Mouse (Mus musculus): ENCODE data around the gene Zdhhc3. TPM values are rescaled to one million over a fixed set of nuclear protein-coding genes. Genes with fewer than 3 reads are reported as not detected.

Zdhhc3 gene
- polyA plus RNA-seq (2012; ENCODE audit: low replicate concordance), result 46.5 and 76.1 TPM in 2 replicates

DNA sequence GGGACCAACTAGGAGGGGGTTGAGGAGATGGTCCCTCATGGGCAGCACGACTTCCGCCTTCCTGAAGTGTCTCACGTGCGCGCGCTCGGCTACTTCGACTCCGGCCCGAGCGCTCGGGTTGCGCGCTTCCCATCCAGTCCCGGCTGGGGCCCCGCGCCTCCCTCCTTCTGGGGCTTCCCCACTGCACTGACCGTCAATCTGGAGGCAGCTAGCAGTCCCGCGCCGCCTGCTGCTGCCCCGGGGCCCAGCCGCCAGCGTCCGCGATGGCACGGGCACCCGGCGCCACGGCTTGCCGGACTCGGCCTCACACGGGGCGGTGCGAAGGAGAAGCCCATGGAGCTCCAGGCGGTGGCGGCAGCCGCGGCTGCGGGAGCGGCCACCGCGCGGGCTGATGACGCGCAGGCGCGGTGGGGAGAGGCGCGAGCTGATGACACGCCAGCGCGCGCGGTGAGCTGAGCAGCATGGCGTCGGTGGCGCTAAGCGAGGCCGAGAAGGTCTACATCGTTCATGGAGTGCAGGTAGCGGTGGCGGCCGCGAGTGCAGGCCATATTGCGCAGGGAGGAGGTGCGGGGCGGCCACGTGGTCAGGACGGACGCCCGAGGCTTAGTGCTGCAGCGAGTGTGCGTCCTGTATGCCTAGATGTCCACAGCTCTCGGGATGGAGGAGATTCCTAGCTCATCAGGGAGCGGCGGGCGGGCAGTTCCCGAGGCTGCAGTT, at the start of gene Zdhhc3, which contains the start of gene Exosc7:
TSS of gene Zdhhc3 (minus strand) at position 401 of the 717 bp plus-strand sequence.
TSS of gene Exosc7 (plus strand) at position 411 of the 717 bp plus-strand sequence.

DNA sequence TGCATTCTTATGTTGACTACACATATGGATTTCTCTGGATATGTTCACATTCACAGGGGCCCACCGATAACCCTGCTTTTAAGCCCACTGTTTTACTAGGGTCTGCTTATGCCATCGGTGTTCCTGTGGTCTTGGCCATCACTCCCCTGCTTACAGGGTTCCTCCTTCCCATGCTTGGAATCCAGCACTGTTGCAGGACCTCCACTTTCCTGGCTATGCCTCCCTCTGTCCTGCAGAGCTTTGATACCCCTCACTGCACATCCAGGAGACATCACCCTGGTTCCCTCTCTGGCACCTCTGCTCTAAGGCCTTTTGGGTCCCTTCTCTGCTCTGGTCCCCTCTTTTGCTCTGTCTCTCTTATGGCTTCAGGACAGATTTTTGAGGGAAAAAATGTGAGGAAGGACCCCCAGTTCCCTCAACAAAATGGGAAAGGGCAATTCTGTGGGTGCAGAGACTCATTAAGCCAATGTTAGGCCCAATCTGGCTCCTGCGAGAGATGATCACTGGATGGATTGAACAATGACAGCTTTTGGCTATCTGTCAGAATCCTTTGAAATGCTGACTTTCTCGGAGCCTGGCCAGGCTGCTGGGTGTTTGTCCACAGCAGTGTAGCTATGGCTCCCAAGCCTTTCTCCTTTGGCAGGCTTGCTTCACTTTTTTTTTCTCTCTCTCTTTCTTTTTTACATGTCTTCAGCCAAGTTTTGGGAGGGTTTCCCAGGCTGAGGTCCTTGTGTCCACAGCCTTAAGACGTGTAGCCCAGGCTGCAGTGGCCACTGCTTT, 37.4 kb upstream of the Zdhhc3 start, which contains the start of gene Clec3b:
TSS of gene Clec3b (plus strand) at position 706 of the 780 bp plus-strand sequence.

DNA sequence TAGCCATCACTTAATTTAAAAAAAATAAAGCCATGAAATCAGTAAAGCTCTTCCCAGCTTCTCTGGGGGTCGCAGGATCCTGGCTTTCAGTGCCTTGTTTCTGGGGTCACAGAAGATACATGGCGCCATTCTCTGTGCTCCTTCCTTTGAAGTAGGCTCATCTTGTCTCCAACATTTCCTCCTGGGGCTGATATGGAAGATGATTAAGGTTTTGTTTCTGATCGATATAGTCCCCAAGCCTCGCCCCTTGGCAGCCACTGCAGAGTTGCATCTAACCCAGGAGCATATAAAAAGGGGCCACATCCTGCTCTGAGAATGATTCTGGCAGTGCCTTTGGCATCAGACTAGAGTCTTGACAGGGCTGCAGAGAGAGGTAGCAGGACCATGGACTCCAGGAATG, 78.6 kb downstream of the Zdhhc3 start, which contains the start of gene Tgm4:
TSS of gene Tgm4 (plus strand) at position 301 of the 400 bp plus-strand sequence.

DNA sequence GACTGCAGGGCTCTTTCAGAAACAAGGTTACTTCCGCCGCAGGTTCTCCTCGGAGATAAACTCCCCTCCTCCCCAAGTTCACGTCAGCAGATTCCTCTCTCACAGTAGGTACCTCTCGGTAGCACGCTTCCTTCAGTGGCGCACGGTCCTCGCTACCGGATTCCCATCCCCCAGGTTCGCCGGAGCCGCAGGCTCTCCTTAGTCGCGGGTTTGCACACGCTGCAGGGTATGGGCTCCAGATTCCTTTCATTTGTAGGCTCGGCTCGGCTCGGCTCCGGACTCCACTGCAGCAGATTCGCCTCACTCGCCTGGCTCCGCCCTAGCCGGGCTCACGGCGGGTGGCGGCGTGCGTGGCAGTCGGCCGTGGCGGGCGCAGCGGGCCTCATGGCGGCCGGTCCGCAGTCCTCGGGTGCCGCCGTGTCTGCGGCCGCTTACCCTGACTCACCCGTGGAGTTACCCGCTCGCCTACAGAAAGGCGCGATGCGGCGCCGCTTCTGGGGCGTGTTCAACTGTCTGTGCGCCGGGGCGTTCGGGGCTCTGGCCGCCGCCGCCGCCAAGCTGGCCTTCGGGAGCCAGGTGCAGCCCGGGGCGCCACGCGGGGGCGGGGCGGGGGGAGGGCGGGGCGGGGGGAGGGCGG, 91.9 kb downstream of the Zdhhc3 start, which contains the start of gene Tmem42:
TSS of gene Tmem42 (plus strand) at position 332 of the 637 bp plus-strand sequence.

Other genes starting within 250 kb of the Zdhhc3 start
- gene Zfp445, start 247.2 kb downstream of the Zdhhc3 start, polyA plus RNA-seq (2012; ENCODE audit: low replicate concordance), result 5.5 and 7.0 TPM in 2 replicates
- 2.8 and 5.5 TPM in 2 replicates for gene Zkscan7, start 227.5 kb downstream of the Zdhhc3 start, polyA plus RNA-seq (2012; ENCODE audit: low replicate concordance)
- 0.09 and 0.20 TPM in 2 replicates for gene Zfp105, start 190.1 kb downstream of the Zdhhc3 start, polyA plus RNA-seq (2012; ENCODE audit: low replicate concordance)
- 2.7 and 6.0 TPM in 2 replicates for gene 1110059G10Rik, start 162.2 kb downstream of the Zdhhc3 start, polyA plus RNA-seq (2012; ENCODE audit: low replicate concordance)
- 0.46 and 4.5 TPM in 2 replicates for gene Kif15, start 162.2 kb downstream of the Zdhhc3 start, polyA plus RNA-seq (2012; ENCODE audit: low replicate concordance)
- 4.3 and 10.5 TPM in 2 replicates for gene Tmem42, start 91.9 kb downstream of the Zdhhc3 start, polyA plus RNA-seq (2012; ENCODE audit: low replicate concordance)
- gene Tgm4, start 78.5 kb downstream of the Zdhhc3 start, polyA plus RNA-seq (2012; ENCODE audit: low replicate concordance), result not detected in 2 replicates
- 1.4 and 9.0 TPM in 2 replicates for gene Exosc7, start within 50 bp of the Zdhhc3 start, polyA plus RNA-seq (2012; ENCODE audit: low replicate concordance)
- 1.1 and 1.4 TPM in 2 replicates for gene Clec3b, start 37.7 kb upstream of the Zdhhc3 start, polyA plus RNA-seq (2012; ENCODE audit: low replicate concordance)
- 0.08 TPM in 1 of 2 replicates, not detected in the other for gene Cdcp1, start 102.8 kb upstream of the Zdhhc3 start, polyA plus RNA-seq (2012; ENCODE audit: low replicate concordance)
- 3.6 and 13.0 TPM in 2 replicates for gene Tmem158, start 147.6 kb upstream of the Zdhhc3 start, polyA plus RNA-seq (2012; ENCODE audit: low replicate concordance)

Data from hematopoietic multipotent progenitor cell, adult 10-12 weeks (in vitro differentiated cells).